Mouse (Mus musculus) urinary bladder, postnatal 0 days (tissue): ENCODE measurements around the gene Gm3106. TPM values are rescaled to one million over a fixed set of nuclear protein-coding genes. Genes with fewer than 3 reads are reported as not detected.

Experiments used
- polyA plus RNA-seq: library from polyadenylated mRNA; unstranded; fragments of >200 nt; fragmentation: Nextera tagmentation; extraction: Ambion mirVana; gene quantifications from 2 replicates; pipeline ENCODE4 v1.2.1, GENCODE M21; 2015

Gene Gm3106
- polyA plus RNA-seq, result not detected in 2 replicates

GRCm38 (mm10) chr5:94217705-94218104, at the start of gene Gm3106:
Gm3106 (plus strand) TSS chr5:94218005.

Other genes with a start within 250 kb of the Gm3106 start
- not detected in 2 replicates for gene BC061212, start 147.5 kb upstream of the Gm3106 start, polyA plus RNA-seq
- gene Gm6351, start 141.6 kb upstream of the Gm3106 start, polyA plus RNA-seq, result not detected in 2 replicates
- gene A430089I19Rik, start 88.8 kb downstream of the Gm3106 start, polyA plus RNA-seq, result not detected in 2 replicates
- not detected in 2 replicates for gene Gm6502, start 96.4 kb downstream of the Gm3106 start, polyA plus RNA-seq
- not detected in 2 replicates for gene AA792892, start 121.7 kb downstream of the Gm3106 start, polyA plus RNA-seq
- gene Gm7682, start 227.8 kb downstream of the Gm3106 start, polyA plus RNA-seq, result not detected in 2 replicates